Mouse (Mus musculus): ENCODE measurements around the gene Fgf13.

Gene Fgf13

DNA sequence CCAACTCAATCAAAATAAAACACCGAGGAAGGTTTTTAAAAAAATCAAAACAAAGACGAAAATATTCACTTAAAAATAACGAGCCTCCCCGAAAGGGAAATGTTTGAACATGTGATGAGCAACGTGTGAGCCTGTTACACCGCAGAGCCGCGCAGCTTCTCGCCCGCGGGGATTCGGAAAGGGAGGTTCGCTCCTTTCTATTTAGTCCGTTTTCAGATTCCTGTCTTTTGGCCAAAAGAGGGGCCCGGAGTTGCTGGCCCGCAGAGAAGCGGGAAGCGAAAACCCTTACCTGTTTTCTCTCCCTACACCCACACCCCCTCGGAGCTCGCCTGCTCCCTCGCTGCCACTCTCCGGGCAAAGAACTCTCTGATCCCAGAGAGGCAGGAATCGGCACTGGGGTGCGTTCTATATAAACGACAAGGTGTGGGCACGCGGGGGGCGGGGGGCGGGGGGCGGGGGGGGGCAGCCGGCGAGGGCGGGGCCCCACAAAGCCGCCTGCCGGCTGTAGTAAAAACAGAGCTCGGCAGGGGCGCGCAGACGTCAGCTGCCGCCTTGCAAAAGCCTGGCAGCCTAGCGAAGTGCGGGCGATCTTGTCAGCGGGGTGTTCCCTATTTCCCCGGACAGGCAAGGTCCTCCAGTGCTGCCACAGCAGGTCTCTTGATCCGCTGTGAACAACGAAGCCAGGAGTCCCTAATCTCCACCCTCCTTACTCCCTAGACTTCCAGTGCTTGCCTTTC, at the start of gene Fgf13:
Gene Fgf13, minus strand, starts transcription at position 377 of the 737 bp plus-strand sequence.
- in situ Hi-C loops (cut with MboI; ENCODE audit: low sequenced_read_pairs) = no loop called here

DNA sequence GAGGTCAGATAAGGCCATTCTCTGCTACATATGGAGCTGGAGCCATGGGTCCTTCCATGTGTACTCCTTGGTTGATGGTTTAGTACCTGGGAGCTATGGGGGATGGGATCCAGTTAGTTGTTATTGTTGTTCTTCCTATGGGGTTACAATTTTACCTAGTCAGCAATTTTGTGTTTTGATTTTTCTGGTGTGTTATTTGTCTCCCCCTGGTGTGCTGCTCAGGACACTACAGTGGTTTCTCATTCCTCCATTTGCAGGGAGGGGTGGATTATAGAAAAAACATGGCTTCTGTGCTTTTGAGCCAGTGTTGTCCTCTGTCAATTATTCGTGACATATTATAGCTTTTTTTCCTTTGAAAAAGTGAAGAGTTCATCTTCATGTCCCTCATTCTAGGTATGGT, 38.7 kb upstream of the Fgf13 start:
- in situ Hi-C loops (cut with MboI; ENCODE audit: low sequenced_read_pairs) = no loop called here

DNA sequence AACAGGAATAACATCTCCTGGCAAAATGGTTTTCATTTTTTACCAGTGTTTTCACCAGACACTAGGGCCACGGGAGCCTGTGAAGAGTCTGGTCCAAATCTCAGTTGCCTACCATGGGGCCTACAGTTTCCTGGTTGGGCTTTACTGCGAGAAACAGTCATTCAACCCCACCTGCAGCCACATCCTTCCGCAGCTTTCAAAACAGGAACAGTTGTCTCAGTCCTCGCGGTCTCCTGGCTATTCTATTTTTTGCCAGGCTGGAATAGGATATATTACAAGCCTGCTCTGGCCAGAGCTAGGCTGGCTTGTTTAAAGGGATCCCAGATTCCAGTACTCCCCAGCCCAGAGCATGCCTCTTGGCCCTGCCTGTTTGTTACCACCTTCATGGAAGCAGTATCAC, 21.2 kb upstream of the Fgf13 start:
- in situ Hi-C loops (cut with MboI; ENCODE audit: low sequenced_read_pairs) = no loop called here

DNA sequence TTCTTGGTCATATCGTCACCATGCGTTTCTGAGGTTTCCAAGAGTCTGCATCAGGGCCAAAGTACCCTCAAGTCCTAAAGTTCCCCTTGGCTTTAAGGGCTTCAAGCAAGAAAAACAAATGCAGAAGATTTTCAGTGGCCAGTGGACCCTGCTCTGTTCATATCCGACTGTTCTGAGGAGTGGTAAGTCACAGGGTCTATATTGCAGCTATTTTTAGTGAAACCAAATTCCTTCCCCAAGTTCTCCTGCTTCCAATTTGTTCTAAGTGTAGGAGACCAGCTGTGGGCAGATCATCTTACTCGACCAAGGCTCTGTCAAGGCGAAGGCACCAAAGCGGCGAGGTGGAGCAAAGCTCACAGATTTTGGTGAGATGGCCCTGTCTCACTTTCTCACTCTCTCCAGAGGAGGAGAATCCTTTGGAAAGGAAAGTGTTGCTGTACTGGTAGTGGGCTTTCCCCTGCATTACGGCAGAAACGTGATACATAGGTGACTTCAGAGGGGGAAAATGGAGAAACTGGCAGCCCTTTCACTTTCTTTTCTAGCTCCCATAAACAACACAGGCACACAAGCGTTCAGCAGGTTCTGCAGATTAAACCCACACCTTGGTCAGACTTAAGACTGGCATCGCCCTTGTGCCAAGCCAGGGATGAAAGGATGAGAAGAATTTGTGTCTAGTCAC, 17.8 kb upstream of the Fgf13 start:
- in situ Hi-C loops (cut with MboI; ENCODE audit: low sequenced_read_pairs) = no loop called here

DNA sequence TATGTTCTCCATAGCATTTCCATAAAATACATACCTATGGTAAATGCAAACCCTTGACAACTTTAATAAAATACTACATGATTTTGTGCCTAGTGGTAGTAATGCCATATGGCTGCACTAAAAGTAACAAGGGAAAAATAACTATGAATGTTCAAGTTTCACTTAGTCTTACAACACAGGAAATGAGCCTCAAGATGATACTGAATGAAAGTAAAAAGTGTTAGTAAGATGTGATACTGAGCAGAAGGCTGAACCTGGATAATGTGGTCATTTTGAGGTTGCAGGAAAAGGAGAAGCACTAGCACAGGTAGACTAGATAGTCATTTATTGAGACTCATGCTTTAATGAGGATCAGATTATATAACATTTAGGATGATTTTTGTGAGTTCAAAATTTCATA, 16.2 kb upstream of the Fgf13 start:
- in situ Hi-C loops (cut with MboI; ENCODE audit: low sequenced_read_pairs) = no loop called here

DNA sequence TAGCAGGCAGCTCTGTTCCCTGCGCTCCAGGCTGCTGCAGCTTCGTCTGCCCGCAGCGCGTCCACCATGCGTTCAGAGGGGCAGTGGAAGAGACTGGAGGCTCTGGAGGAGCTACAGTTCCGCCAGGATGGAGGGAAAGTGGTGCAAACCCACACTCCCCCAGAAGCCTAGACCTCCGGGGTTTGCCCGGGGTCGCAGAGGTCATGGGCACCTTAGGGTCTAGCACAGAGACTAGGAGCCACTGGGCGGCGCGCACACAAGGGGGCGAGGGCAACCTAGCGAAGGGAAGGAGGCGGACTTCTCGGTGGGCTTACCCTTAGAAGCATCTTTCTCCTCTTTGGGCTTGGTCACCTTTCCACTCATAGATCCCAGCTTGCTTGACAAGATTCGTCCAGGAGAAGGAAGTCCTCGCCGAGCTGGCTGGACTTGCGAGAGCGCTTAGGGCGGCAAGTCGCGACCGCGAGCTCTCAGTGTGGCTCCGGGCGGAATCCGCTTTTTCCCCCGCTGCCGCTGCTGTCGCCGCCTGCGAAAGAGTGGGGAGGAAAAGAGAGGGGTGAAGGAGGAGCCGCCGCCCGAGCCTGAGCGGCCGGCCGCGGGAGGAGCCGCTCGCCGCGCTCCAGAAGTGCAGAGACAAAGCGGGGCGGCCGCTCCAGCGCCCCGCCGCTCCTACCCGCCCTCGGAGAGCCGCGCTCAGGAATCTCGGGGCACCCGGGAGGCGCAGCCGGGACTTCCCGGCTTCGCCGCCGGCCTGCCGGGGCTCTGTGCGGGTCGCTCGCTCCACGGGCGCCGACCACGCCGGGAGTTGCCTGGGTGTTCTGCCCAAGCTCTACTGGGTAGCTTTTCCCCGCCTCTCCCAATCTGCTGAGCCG, 811 bp downstream of the Fgf13 start:
- in situ Hi-C loops (cut with MboI; ENCODE audit: low sequenced_read_pairs) = no loop called here

DNA sequence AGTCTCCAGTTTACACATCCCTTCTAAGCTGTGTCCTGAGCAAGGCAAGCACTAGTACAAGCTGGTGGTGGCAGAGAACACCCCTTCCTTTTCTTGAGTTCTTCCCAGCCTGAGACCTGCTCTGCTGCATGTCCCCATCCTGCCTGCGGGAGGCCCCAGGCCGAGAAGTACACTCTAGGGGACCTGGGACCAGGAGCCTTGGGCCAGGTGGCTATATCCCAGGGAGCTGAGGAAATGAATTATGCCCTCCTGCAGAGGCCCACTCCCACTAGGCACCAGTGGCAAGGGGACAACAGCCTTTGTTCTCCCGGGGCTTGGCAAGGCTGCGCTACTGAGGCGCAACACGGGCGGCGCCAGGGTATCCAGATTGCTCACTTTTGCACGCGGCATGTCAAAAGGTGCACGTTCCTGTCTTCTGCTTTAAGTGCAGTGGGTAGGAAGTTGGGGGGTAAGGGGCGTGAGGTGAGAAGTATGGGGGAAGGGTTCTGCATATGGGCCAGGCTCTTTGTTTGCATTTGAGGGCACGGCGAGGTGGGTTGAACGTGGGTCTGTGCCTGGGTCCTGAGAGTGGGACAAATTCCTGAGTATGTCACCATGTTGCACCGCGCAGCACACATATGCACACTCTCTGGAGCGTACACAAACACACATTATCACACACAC, 1.7 kb downstream of the Fgf13 start:
- in situ Hi-C loops (cut with MboI; ENCODE audit: low sequenced_read_pairs) = no loop called here

DNA sequence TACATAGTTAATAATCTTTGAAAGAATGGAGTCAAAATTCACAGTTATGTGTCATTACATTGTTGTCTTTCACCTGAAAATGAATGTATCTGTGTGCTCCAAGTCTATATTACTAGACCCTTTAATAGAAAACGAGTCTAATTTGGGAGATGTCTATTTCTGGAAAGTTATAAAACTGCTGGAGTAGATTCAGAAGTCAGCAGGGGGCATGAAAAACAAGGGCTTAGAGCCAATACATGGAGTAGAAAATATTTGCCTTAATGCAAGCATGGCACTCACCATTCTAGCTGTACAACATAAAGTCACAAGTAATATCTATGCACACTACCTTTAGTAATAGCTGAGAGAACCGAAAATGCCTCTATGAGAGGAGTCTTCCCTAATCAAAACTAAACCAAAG, 19.9 kb downstream of the Fgf13 start:
- in situ Hi-C loops (cut with MboI; ENCODE audit: low sequenced_read_pairs) = no loop called here

DNA sequence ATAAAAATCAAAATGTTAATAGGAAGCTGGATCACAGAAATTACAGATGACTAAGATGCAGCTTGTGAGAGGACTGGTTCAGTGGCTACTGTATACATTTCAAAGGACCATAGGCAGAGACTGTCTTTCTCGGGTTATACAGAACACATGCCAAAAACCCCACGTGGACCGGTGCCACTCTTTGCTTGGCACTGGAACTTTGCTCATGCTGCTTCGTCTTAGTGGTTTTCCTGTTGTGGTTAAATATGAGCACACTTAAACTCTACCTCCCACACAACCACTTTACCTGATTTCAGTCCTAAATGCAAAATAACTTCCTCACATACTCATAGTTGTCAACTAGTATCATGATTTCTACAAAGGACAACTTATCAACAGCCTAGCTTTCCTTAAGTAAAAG, 59.6 kb downstream of the Fgf13 start:
- in situ Hi-C loops (cut with MboI; ENCODE audit: low sequenced_read_pairs) = no loop called here

DNA sequence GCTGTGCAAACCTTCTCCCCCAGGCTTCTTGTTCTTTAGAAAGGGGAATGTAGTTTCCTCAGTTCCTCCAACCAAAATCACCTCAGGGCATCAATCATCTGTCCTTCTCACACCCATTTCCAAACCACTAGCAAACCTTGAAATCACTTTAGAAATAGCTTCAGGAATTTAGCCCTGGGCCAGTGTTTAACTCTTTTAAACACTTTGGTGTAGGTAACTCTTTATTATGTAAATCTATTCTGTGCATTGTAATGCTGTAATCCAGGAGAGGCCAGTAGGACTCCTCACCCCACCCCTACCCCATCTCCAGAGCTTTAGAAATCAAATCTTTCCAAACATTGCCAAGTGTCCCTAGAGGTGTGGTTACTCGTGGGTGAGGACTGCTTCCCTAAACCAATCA, 74.5 kb downstream of the Fgf13 start:
- in situ Hi-C loops (cut with MboI; ENCODE audit: low sequenced_read_pairs) = no loop called here

DNA sequence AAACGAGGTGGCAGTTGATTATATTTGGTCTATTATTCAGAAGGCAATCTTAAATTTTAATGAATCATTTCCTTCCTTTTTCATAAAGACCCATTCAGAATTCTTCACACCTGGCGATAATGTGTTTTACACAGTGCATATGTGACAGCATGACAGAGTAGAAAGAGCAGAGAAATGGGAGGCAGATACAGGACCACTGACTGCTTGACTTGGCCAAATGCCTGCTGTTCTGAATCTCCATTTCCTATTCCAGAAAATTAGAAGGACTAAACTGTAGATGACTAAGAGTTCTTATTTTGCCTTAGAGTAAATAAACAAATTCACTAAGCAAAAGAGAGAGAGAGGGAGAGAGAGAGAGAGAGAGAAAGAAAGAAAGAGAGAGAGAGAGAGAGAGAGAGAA, 82.4 kb downstream of the Fgf13 start:
- in situ Hi-C loops (cut with MboI; ENCODE audit: low sequenced_read_pairs) = no loop called here

DNA sequence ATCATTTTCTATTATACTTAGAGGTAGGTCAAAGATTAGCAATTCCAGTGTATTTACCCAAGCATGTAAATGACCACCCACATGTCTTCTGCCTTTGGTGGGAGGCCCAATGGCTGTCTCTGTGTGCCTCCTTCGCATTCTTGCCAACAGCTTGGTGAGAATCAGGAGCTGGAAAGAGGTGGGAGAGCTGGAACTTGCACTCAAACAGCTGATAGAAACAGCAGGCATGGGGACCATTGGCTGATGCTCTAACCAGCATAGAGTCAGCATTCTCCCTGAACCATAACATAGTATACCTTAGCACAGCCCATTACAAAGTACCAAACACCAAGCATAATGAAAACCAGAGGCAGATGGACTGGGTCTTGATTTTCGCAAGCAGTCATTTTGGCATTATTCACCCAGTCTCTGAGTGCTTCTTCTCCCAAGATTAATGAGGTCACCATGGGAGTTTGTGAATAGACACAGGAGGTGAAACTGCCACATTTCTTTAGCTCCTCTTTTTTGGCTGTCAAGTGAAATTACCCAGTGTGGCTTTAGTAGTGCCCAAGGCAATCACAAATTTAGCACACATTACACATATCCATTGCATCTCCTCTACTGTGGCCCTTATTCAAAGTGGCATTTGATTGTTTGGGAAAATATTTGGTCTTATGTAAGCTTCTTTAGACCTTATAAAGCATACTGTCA, 165.1 kb downstream of the Fgf13 start:
- in situ Hi-C loops (cut with MboI; ENCODE audit: low sequenced_read_pairs) = no loop called here

DNA sequence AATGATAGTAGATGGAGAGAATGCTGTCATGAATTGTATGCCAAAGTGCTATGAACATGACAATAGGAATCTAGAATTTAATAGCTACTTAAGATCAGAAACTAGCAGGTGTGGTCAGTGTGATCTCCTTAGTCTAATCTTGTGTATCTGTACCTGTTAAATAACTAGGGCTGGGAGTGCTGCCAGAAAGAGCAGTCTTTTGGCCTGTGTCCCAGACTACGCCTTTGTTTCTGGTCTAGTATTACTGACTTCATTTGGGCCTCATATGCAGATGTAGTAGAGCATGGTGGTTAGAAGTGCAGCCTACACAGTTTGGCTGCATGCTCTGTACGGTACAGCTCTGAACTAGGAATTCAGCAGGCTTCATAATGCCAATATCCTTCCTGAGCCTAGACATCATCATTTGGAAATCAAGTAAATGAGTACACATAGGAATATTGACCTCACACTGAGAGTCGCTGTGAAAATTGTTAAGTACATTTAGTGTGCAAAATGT, 276.9 kb downstream of the Fgf13 start:
- in situ Hi-C loops (cut with MboI; ENCODE audit: low sequenced_read_pairs) = no loop called here

DNA sequence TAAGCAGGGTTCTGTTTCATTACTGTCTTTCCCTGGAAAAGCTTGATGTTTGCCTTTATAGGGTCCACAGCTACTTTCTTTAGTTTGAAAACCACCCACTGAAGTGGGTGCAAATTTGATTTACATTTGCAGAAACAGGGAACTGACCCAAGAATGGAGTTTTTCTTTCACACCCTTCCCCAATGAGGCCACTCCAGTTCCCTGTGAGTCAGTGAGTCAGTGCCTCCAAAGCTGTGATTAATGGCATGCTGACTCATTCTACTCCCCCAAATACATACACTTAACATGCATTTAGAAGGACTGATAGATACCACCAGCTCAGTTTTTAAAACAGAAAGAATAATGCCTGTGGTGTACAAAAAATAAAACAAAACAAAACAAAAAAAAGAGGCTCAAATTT, 316.3 kb downstream of the Fgf13 start:
- in situ Hi-C loops (cut with MboI; ENCODE audit: low sequenced_read_pairs) = no loop called here

DNA sequence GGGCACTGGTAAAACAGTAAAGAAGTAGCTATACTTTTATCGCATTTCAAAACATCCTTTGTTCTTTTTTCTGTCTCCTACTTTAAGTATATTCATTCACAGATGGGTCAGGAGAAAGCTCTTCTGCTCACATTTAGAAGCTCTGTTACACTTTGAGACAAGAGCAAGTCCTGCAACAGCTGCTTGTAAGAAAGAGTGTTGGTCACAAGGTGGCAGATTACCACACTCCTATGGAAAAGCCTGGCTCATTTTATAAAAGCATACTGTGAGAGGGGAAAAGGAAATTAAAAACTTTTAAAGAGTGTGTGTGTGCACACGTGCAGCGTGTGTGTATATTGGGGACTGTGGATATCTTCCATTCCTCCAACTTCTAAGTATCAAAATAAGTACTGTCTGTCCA, 324.1 kb downstream of the Fgf13 start:
- in situ Hi-C loops (cut with MboI; ENCODE audit: low sequenced_read_pairs) = no loop called here

DNA sequence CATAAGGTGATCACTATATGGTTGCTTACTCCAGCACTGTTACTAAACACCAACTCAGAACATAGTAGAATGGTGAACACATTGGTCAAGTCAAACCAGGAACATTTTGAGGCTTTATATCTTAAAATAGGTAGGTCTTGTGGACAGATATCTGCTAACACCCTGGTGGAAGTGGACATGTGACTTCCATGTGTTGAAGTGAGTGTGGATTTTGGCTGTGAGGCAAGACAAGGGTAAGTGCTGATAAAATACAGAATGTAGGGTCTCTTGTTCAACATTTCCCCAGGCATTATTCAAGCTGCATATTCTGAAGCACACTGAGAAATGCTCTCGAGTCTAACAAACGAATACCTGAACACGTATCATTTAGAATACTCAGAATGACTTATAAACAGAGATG, 324.7 kb downstream of the Fgf13 start:
- in situ Hi-C loops (cut with MboI; ENCODE audit: low sequenced_read_pairs) = no loop called here

DNA sequence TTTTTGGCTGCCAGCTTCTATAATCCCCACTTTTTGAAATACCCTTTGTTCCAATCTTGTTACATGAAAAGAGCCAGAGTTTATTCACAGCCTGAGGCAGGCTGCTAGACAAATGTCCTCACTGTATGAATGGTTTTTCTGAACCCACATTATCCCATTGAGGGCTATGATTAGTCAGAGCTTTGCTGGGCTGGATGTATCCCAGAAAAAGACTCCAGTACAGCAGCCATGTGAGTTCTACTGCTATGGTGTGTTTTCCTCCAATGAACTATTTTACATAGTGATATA, 326.5 kb downstream of the Fgf13 start:
- in situ Hi-C loops (cut with MboI; ENCODE audit: low sequenced_read_pairs) = no loop called here

DNA sequence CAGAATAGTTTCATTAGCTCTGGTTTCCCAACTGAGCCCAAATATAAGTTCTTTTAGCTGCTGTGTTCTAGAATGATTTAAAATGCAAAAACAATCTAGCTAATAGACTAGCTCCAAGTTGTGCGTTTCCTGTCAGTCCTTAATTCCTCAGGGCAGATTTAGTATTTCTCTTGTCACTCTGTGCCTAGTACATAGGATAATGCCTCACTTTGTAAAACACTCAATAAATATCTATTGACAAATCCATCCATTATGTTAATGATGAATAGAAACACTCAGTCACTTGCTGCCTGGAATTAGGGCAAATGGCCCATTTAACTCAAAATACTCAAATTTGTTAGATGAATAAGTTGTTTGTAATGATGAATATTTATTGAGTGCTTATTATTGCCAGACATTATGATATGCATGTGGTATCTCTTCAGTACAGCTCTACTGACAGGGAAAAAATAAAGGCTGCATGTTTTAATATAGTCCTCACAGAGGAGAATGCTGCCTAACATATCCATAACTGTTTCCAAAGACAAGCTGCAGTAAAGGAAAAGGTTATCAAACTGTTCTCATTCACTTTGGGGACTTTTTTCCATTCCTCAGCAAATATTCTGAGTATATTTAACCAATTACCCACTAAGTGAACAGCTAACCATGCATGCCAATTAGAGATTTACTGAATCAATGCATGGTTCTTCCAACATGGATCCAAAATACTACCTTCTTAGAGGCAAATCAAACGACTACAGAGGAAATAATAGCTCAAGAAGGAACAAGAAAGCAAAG, 327.0 kb downstream of the Fgf13 start:
- in situ Hi-C loops (cut with MboI; ENCODE audit: low sequenced_read_pairs) = no loop called here

DNA sequence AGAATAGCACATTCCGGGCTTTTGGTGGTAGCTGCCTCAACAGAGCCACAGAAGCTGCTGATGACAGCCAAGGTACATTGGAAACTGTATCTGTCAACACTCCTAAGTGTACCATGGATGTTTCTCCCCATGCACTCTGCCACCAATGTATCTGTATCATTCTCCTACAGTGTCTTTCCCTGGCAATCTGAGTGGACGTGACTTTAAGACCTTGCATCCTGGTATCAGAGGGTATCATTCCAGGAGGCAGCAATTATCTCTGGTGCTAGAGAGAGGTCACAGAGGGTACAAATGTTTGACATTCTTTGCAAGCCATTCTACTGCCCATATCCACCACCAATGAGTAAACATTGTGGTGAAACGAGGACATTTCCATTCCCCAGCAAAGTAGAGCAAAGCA, 347.2 kb downstream of the Fgf13 start:
- in situ Hi-C loops (cut with MboI; ENCODE audit: low sequenced_read_pairs) = no loop called here

DNA sequence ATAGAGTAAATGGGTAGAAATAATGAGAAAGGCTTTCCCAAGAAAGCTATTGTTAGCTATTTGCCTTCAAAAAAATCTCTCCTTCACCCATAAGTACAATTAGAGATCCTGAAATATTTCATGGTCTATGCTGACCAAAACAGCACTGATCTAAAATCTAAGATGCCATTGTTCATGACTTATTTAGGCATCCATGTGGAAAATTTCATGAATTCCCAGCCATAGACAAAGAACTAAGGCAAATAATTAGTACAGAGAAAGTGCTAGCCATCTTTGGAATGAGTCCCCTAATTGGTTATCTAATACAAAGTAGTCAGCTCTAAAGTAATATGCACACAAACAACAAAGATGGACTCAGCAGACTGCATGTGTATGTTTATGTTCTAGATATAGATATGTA, 366.7 kb downstream of the Fgf13 start:
- in situ Hi-C loops (cut with MboI; ENCODE audit: low sequenced_read_pairs) = no loop called here

Data from CH12F3 (cell line).